Mouse (Mus musculus) C2C12 (cell line): Measurements from ENCODE around the gene Rpl37.

Source experiments
- CTCF ChIP-seq: IDR thresholded peaks from one replicate; pipeline ENCODE4 v1.5.1; 2011; ENCODE audit not compliant: control insufficient read depth, insufficient read depth, insufficient read length
- FOSL1 ChIP-seq: IDR thresholded peaks from one replicate; pipeline ENCODE4 v1.8.0; 2011; ENCODE audit warnings: mild to moderate bottlenecking, low read length; ENCODE audit not compliant: poor library complexity, insufficient read depth, severe bottlenecking
- MAX ChIP-seq: IDR thresholded peaks from one replicate; pipeline ENCODE4 v1.6.1; 2011; ENCODE audit warnings: mild to moderate bottlenecking, control low read depth
- MYOD1 ChIP-seq: IDR thresholded peaks from one replicate; pipeline ENCODE4 v1.6.1; 2011; ENCODE audit warnings: low read depth; ENCODE audit not compliant: control insufficient read depth, insufficient read length
- MYOG ChIP-seq: IDR thresholded peaks from one replicate; pipeline ENCODE4 v1.6.1; 2011; ENCODE audit not compliant: control insufficient read depth, insufficient read length; ENCODE audit errors: extremely low read depth
- USF1 ChIP-seq: IDR thresholded peaks from one replicate; pipeline ENCODE4 v1.6.1; 2011; ENCODE audit warnings: low read depth, mild to moderate bottlenecking, control low read depth, moderate library complexity

DNA sequence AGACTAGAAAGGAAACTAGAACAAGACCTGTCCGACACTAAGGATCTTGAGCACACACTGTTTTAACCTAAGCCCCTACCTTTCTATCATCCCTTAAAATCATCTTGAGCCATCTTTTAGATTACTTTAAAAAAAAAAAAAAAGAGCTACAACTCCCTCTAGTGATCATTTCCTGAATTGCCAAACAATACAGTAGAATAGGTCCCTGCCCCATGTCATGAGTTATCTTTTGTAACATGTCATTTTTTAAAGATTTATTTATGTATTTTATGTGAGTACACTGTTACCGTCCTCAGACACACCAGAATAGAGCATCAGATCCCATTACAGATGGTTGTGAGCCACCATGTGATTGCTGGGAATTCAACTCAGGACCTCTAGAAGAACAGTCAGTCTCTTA is 10.2 kb upstream of the Rpl37 start:
- no peak for TF ChIP-seq CTCF
- no peak for TF ChIP-seq MYOG
- no peak for TF ChIP-seq USF1
- no peak for TF ChIP-seq MYOD1
- no peak for TF ChIP-seq FOSL1
- no peak for TF ChIP-seq MAX
